Mouse (Mus musculus) stomach, postnatal 0 days (tissue): ENCODE results near the gene Rps6ka5. TPM values are rescaled to one million over a fixed set of nuclear protein-coding genes. Genes with fewer than 3 reads are reported as not detected.

Experiments used
- ATAC-seq: fragments of 200-750 bp; cut with Nextera tagmentation; 2 replicates; pipeline ENCODE4 v1.8.0; 2017; ENCODE audit not compliant: low FRiP score, low TSS enrichment
- DNase-seq: peaks from one replicate; pipeline ENCODE4 v3.0.0-alpha.2; 2016; ENCODE audit warnings: low spot score
- H3K27ac ChIP-seq: fragments of 300-500 bp; sonication (generic); replicated peaks from 2 replicates; pipeline ENCODE4 v1.5.1; 2014; ENCODE audit warnings: mild to moderate bottlenecking, control low read depth
- H3K27me3 ChIP-seq: fragments of 300-500 bp; sonication (generic); 2 replicates; pipeline ENCODE4 v1.6.1; 2014; ENCODE audit warnings: low read length; ENCODE audit not compliant: control insufficient read depth, insufficient read depth
- H3K36me3 ChIP-seq: fragments of 300-500 bp; sonication (generic); 2 replicates; pipeline ENCODE4 v1.6.1; 2014; ENCODE audit warnings: low read length, mixed read lengths; ENCODE audit not compliant: control insufficient read depth, insufficient read depth
- H3K4me1 ChIP-seq: fragments of 300-500 bp; sonication (generic); replicated peaks from 2 replicates; pipeline ENCODE4 v1.6.1; 2014; ENCODE audit warnings: antibody characterized with exemption; ENCODE audit not compliant: control insufficient read depth, insufficient read depth
- H3K4me2 ChIP-seq: fragments of 300-500 bp; sonication (generic); replicated peaks from 2 replicates; pipeline ENCODE4 v1.6.1; 2014; ENCODE audit warnings: low read depth, mild to moderate bottlenecking, control low read depth, moderate library complexity
- H3K4me3 ChIP-seq: fragments of 300-500 bp; sonication (generic); 2 replicates; pipeline ENCODE4 v1.5.1; 2014; ENCODE audit warnings: low read depth, low read length, control low read depth
- H3K9ac ChIP-seq: fragments of 300-500 bp; sonication (generic); 2 replicates; pipeline ENCODE4 v1.6.1; 2014; ENCODE audit warnings: mild to moderate bottlenecking, low read length, control low read depth, mixed read lengths
- H3K9me3 ChIP-seq: fragments of 300-500 bp; sonication (generic); 2 replicates; pipeline ENCODE4 v1.6.1; 2016; ENCODE audit warnings: low read length; ENCODE audit not compliant: control insufficient read depth
- CTCF ChIP-seq: IDR thresholded peaks from 2 replicates; pipeline ENCODE4 v1.5.1; 2016; ENCODE audit warnings: antibody characterized with exemption, low read depth, mild to moderate bottlenecking, moderate library complexity
- EP300 ChIP-seq: optimal IDR thresholded peaks from 2 replicates; pipeline ENCODE3; 2016; ENCODE audit warnings: antibody characterized with exemption
- WGBS: fragments of 180-500 bp; shearing (Covaris S2); extraction: QIAGEN DNeasy Blood & Tissue Kit; methylation state at CpG from one replicate; pipeline ENCODE4 v1.1.7; 2014; 5-methylcytosine and 5-hydroxymethylcytosine counted together
- polyA plus RNA-seq: library from polyadenylated mRNA; unstranded; fragments of >200 nt; fragmentation: Nextera tagmentation; extraction: Ambion mirVana; gene quantifications from 2 replicates; pipeline ENCODE4 v1.2.1, GENCODE M21; 2015

Gene Rps6ka5
- polyA plus RNA-seq, 1 experiment from 2014 or later, result 1.4 TPM

DNA sequence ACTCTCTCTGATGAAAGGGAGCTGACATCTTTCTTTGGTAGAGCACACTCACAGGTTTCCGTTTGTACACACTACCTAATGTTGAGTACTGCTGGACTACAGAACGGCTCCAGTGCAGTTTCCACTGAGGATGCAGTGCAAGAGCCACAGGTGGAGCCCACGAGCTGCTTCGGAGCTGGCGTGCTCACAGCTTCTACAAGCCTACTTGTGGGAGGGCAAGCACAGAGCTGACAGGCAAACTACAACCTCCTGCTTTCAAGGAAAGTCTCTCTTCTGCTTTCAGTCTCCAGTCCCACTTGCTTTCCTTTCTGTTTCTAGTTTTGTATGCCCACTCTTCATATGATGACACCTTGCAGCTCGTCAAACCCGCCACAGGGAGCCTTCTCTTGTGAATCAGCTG, 87.1 kb downstream of the Rps6ka5 start:
- no peak overlapping the region for H3K27ac ChIP-seq
- H3K9me3 ChIP-seq, result no peaks in the 10 kb centered on the region
- WGBS, result 27% methylated on average over 7 of the region's 7 CpGs
- H3K27me3 ChIP-seq, result no peaks in the 10 kb centered on the region
- no peak overlapping the region for H3K4me3 ChIP-seq
- H3K9ac ChIP-seq, result no peak overlapping the region
- DNase-seq (peak; percentile 41), ATAC-seq (no peak)
- no peaks in the 10 kb centered on the region for H3K4me1 ChIP-seq
- TF ChIP-seq EP300, result no peak
- peak; percentile 74 for TF ChIP-seq CTCF
- H3K36me3 ChIP-seq, result no peaks in the 10 kb centered on the region
- no peak overlapping the region for H3K4me2 ChIP-seq

- H3K4me2 ChIP-seq, result no peak overlapping the region
- no peaks in the 10 kb centered on the region for H3K9me3 ChIP-seq
- no peaks in the 10 kb centered on the region for H3K4me1 ChIP-seq
- WGBS, result 87% methylated on average over 8 of the region's 8 CpGs
- no peak for TF ChIP-seq CTCF
- no peak for TF ChIP-seq EP300
- no peak overlapping the region for H3K9ac ChIP-seq
- DNase-seq, result no peak
- H3K36me3 ChIP-seq, result no peaks in the 10 kb centered on the region
- no peak for ATAC-seq
- no peaks in the 10 kb centered on the region for H3K27me3 ChIP-seq
- no peak overlapping the region for H3K27ac ChIP-seq
- no peak overlapping the region for H3K4me3 ChIP-seq
Observed at GRCm38 (mm10) chr12:100637886-100638285, 88.9 kb downstream of the Rps6ka5 start.

DNA sequence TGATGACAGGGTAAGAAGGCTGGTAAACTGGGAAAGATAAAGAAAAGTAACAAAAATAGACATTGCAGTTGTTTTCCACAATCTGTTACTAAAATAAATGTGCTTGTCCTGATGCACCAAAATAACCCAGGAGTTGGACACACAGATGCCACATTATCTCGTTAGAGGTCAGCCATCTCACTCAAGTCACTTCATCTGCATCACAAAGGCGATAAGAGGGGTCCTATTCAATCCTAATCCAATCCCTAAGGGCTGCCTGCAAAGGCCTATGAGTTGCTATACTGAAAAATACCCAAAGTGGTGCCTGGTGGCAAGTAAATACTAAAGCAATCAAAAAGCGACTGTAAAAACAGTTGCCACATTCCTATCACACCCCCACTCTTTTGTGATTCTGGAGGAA, 90.0 kb downstream of the Rps6ka5 start:
- DNase-seq (no peak), ATAC-seq (no peak)
- H3K4me3 ChIP-seq, result no peak overlapping the region
- H3K9me3 ChIP-seq, result no peaks in the 10 kb centered on the region
- H3K9ac ChIP-seq, result no peak overlapping the region
- H3K4me2 ChIP-seq, result no peak overlapping the region
- H3K27me3 ChIP-seq, result no peaks in the 10 kb centered on the region
- no peak overlapping the region for H3K27ac ChIP-seq
- 61% methylated on average over 3 of the region's 3 CpGs for WGBS
- no peaks in the 10 kb centered on the region for H3K36me3 ChIP-seq
- H3K4me1 ChIP-seq, result no peaks in the 10 kb centered on the region
- TF ChIP-seq EP300 (no peak), CTCF (no peak)

GRCm38 (mm10) chr12:100636299-100636633, 90.5 kb downstream of the Rps6ka5 start:
- TF ChIP-seq CTCF (no peak), EP300 (no peak)
- ATAC-seq (no peak), DNase-seq (no peak)
- H3K4me2 ChIP-seq, result no peak overlapping the region
- no peaks in the 10 kb centered on the region for H3K36me3 ChIP-seq
- H3K9me3 ChIP-seq, result no peaks in the 10 kb centered on the region
- H3K9ac ChIP-seq, result no peak overlapping the region
- H3K4me1 ChIP-seq, result no peaks in the 10 kb centered on the region
- H3K4me3 ChIP-seq, result no peak overlapping the region
- H3K27ac ChIP-seq, result no peak overlapping the region
- H3K27me3 ChIP-seq, result no peaks in the 10 kb centered on the region
- 93% methylated on average over 2 of the region's 2 CpGs for WGBS

DNA sequence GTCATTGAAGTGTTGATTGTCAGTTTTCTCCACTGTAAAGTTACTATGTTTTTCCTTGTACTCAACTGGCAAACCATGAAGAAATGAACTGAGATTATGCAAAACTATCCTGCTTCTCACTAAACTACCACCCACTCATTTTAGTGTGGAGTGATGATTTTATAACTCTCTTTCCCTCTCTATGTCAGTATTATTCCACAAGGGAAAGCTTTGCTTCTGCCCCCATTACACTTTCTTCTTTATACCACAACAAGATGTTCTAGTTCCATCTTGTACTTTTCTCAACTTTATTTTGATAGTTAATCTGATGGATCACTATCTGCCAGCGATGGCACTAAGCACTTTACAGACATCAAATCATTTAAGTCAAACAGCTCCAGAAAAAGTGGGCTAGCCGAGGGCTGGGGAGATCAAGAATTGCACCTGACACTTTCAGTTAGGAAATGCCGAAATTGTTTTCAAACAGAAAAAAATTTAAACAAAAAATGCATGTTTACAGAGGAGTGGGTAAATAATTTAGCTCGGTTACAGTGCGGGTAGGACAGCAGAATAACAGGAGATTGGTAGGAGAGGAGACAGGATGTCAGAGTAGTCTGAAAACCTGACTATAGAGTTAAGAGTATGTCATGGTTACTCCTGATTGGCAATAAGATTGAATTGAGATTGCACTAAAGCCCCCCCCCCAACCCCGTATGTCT, 91.0 kb downstream of the Rps6ka5 start:
- ATAC-seq (no peak), DNase-seq (no peak)
- no peak overlapping the region for H3K9ac ChIP-seq
- H3K27ac ChIP-seq, result no peak overlapping the region
- no peaks in the 10 kb centered on the region for H3K9me3 ChIP-seq
- no peaks in the 10 kb centered on the region for H3K27me3 ChIP-seq
- H3K4me3 ChIP-seq, result no peak overlapping the region
- H3K4me1 ChIP-seq, result no peaks in the 10 kb centered on the region
- H3K36me3 ChIP-seq, result no peaks in the 10 kb centered on the region
- H3K4me2 ChIP-seq, result no peak overlapping the region
- WGBS, result 71% methylated on average over 6 of the region's 6 CpGs
- TF ChIP-seq CTCF (no peak), EP300 (no peak)

GRCm38 (mm10) chr12:100633231-100633630, 93.6 kb downstream of the Rps6ka5 start:
- no peak for ATAC-seq
- H3K4me2 ChIP-seq, result no peak overlapping the region
- TF ChIP-seq EP300, result no peak
- TF ChIP-seq CTCF, result no peak
- 72% methylated on average over 3 of the region's 3 CpGs for WGBS
- H3K9me3 ChIP-seq, result no peaks in the 10 kb centered on the region
- no peaks in the 10 kb centered on the region for H3K27me3 ChIP-seq
- no peak overlapping the region for H3K9ac ChIP-seq
- H3K4me1 ChIP-seq, result no peaks in the 10 kb centered on the region
- H3K36me3 ChIP-seq, result no peaks in the 10 kb centered on the region
- no peak overlapping the region for H3K27ac ChIP-seq
- no peak for DNase-seq
- H3K4me3 ChIP-seq, result no peak overlapping the region
